ENCODE assay signal across 13 mouse cellular contexts in the genomic region with DNA sequence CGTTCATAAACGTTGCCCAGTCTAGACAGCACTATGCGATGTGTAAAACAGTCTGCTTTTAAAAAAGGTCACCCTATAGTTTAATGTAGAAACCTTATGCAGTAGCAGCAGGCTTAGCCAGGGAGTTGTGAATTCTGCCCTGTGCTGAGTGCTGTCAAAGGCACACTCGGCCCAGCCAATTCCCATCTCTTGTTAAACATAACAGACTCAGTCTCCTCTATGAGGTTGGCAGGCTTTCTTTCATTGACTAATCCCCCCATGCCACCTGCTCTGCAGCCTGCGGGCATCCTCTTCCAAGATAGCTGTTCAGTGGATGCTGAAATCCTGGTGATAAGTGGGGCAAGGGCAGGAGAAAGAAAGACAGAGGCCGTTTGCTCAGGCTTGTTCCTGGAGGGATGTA. TPM values are rescaled to one million over a fixed set of nuclear protein-coding genes. Genes with fewer than 3 reads are reported as not detected.
DNase-seq lines count a peak whose midpoint lies in the region; ATAC-seq and TF ChIP-seq lines count a peak whose summit lies in the region.
"Had no signal": no experiment of that assay in that cellular context is flagged by ENCODE, and none has a peak within 500 bp of the region (broad histone marks: within the 10 kb centered on the region; RNA-seq: fewer than 3 reads in every experiment).

No protein-coding gene starts in this region.

- no peak for TF ChIP-seq POLR2A in cortical plate, adult 2 months (IDR thresholded peaks at IDR 0.05; ENCODE audit: extremely low read depth, insufficient read depth, low read length)

- no peak overlapping the region for H3K4me3 ChIP-seq in cortical plate, adult 2 months (ENCODE audit: insufficient read depth, low read length)
- H3K4me3 ChIP-seq: liver, embryonic 15.5 days had no signal

- peaks cover 36% of the 10 kb centered on the region for H3K4me1 ChIP-seq in cortical plate, adult 2 months (ENCODE audit: control insufficient read depth, insufficient read depth, low read length)
- H3K4me1 ChIP-seq: liver, embryonic 15.5 days had no signal

- ATAC-seq in erythroid progenitor cell, adult 5-6 weeks (replicated peaks; ENCODE audit: low FRiP score, poor library complexity, severe bottlenecking): no peak
- ATAC-seq: intestine, embryonic 16.5 days had no signal

- peak; percentile 66 for DNase-seq in layer of hippocampus, adult 11-12 months (ENCODE audit: low spot score)
- no peak for DNase-seq in layer of hippocampus, postnatal 25 days (ENCODE audit: extremely low spot score in 1 of 2, low spot score in 1 of 2)
- peak; percentile 40 for DNase-seq in retina, postnatal 1 day
- DNase-seq in retina, embryonic 14.5 days (ENCODE audit: low spot score): no peak
- no peak for DNase-seq in kidney, adult 8-10 months
- no peak for DNase-seq in frontal cortex, postnatal 25 days (ENCODE audit: low spot score in 2 of 2)
- DNase-seq: gastrocnemius, postnatal 36 days; heart, postnatal 10 days; thymus, adult 18-20 months had no signal

- peak overlapping the region; percentile 16; the same call in 1 of the 2 replicates for H3K27ac ChIP-seq in cortical plate, adult 2 months (ENCODE audit: insufficient read depth, low read length)
- H3K27ac ChIP-seq: liver, embryonic 15.5 days had no signal

- TF ChIP-seq CTCF in cortical plate, adult 2 months (IDR thresholded peaks at IDR 0.05; ENCODE audit: extremely low read depth, insufficient read depth, low read length): no peak

RNA-seq across cellular contexts. Expression of a gene that starts 27.1 kb away (rescaled TPM):
- total RNA-seq in layer of hippocampus, postnatal 25 days (2021): 10 to 100 TPM; 50.0 to 53.4 TPM
- polyA plus RNA-seq in cortical plate, adult 2 months (2012; rRNA removed): 39.2 and 43.7 TPM in 2 replicates
- 2.1 and 4.0 TPM in 2 replicates for total RNA-seq in erythroid progenitor cell, adult 5-6 weeks (2015; ENCODE audit: low replicate concordance)
- 0.64 and 1.4 TPM in 2 replicates for total RNA-seq in erythroid progenitor cell, adult 5-6 weeks (2017; ENCODE audit: low replicate concordance)

Comparison
In these comparisons a context has a peak if more than half of its experiments do, and no peak if none do; other contexts are left out.
1. DNase-seq: peak in layer of hippocampus, adult 11-12 months (single experiment) and retina, postnatal 1 day (single experiment); none in layer of hippocampus, postnatal 25 days (0 of 2), retina, embryonic 14.5 days (single experiment), kidney, adult 8-10 months (0 of 2) and frontal cortex, postnatal 25 days (0 of 2).
2. RNA of a gene that starts 27.1 kb away (total RNA-seq): 50.0 to 53.4 TPM in layer of hippocampus, postnatal 25 days; 0.64 to 4.0 TPM in erythroid progenitor cell, adult 5-6 weeks; every median in the first group is over 10 times any median in the second.